Mouse (Mus musculus) right cerebral cortex, adult 2 months (tissue): Measurements from ENCODE around the gene Slc9a1.

Experiments used
- DNase-seq, 2 experiments: peaks; one replicate each; pipeline ENCODE4 v3.0.0; 2021 to 2022; ENCODE audit warnings: low spot score in 2 of 2

Slc9a1 gene

DNA sequence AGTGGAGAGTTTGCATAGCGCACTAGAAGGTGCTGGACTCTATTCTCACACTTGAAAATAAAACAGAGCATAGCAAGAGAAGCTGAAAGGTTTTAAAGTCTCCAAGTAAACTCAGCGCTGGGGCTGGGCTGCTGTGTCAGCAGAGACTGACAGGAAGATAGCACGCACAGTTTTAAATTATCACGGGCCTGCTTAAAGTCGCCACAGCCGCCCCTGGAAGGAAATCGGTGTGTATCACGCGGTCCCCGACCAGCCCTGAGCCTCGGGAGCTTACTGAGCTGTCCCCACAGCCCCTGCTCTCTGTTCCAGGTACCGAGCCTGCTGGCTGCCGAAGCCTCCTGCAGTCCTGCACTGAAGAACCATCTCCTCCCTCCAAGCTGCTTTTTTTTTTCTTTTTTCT is 32.5 kb downstream of the Slc9a1 start:
- DNase-seq, result peak in 1 of 2 experiments; percentile 13

DNA sequence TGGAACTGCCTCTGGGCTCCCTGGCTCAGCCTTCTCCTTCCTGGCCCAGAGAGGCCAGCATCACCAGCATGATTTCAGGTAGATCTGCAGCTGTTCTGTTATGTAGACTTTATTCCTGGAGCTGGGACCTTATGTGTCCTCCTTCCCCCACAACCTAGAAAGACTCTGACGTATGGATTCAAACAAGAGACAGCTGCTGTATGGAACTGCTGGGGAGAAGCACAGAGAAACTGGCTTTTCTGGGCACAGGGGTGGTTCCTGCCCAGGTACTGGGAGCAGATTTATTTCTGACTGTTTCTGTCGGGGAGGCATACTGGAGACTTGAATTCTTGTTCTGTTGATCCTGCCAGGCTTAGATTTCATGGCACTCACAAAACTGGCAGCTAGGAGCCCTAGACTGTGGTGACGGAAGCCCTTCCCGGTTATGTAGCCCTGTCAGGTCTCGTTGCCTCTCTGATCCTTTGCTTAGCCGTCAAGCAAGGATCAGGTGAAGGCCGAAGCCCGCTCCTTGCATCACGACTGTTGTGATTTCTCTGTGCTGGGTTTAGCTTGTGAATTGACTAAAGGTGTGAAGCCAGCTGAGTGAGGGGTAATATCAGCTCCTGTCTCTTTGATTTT is 34.2 kb downstream of the Slc9a1 start:
- peak in 1 of 2 experiments; percentile 15 for DNase-seq

DNA sequence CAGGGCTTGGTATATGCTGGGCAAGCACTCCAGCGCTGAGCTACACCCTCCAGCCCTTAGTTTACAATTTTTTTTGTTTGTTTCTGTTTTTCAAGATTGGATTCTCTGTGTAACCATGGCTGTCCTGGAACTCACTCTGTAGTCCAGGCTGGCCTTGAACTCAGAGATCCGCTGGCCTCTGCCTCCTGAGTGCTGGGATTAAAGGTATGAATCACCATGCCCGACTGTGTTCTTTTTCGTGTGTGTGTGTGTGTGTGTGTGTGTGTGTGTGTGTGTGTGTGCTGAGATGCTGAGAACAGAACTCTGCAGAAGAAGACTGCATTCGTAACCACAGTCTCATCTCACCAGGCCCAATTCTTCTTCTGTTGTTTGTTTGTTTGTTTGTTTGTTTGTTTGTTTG is 34.8 kb downstream of the Slc9a1 start:
- DNase-seq, result no peak

DNA sequence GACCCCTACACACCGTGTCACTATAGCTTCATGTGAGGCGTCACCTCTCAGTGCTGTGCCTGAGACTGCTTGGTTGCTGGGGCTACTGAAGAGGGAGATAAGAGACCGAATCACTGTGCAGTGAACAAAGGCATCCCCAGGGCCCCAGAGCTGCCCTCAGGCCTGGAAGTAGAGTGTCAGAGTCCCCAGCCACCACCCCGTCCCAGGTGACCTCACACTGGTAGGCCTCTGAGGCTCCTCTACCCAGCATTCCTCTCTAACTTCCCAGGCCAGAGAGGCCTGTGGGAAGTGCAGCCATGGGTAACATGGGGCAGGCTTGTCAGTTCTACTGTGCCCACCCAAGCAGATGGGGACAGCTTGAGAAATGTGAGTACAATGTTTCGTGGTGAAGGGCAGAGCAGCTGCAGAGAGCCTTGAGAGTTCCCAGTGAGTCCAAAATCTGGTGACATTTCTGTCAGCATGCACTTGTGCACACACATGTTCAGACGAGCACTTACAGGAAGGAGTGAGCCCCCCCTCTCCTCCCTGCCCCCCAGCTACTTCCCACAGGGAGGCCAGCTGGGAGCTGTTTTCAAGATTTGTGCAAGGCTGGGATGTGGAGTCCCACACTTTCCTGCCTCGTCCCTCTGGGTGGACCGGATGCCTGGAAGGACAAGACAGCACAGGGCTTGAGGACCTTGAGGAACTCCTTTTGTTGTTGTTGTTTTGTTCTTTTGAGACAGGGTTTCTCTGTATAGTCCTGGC is 37.0 kb downstream of the Slc9a1 start:
- DNase-seq, result no peak

DNA sequence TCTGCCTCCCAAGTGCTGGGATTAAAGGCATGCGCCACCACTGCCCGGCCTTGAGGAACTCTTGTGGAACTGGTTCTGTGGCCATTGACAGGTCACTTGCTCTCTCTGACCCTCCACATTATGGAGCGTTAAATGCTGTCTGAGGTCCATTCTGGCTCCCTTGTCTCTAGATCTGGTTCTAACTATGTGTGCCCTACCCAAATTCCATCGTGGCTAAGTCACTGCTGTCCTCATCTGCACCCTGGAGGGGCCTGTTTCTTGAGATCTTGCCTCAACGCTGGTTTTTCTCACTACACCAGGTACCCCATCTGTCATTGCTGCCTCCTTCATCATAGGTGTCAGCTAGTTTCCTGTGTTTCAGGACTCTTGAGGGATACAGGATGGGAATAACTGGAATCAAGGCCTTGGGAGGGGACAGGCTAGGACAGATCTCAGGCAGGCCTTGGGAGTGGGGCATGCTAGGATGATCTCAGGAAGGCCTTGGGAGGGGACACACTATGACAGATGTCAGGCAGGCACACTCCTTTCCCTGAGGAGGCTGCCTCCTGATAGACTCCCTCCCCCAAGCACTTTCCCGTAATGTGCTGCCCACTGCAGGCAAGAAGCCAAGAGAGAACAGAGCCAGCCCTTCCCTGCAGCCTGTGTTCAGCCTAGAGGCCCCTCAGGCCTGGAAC is 37.7 kb downstream of the Slc9a1 start:
- DNase-seq, result peak in 1 of 2 experiments; percentile 45

DNA sequence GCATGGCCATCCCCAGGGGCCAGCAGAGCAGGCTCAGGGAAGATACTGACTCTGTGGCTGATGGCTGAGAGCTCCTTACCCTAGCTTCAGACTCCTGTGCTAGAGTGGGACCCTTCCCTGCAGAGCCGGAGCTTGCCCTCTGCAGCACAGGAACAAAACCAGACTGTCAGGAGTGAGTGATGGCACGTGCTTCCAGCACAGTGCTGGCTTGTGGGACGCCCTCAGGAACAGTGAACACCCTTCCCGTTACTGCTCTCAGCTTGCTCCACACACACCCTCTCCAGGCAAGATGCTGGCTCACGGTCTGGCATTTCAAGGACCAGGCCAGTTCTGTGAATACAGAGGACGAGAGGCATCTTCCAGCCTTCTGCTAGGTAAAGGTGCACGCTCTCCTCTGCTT is 38.5 kb downstream of the Slc9a1 start:
- no peak for DNase-seq

DNA sequence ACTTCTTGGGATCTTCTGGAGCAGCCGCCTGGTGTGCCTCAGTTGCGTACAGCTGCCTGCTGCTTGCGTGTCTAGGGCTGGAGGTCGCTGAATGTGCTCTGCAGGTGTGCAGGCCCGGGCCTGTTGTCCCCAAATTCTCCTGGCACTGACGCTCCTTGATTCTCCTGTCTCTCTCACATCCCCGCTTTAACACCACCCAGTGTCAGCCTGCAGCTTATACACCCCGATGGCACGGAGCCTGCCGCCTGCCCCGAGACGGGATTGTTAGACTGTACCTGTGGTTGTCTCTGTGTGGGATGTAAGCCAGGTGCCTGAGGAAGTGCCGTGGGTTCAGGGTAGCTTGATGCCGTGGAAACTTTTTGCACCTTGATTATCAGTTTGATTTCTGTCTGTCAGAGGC is 41.5 kb downstream of the Slc9a1 start:
- DNase-seq, result no peak

DNA sequence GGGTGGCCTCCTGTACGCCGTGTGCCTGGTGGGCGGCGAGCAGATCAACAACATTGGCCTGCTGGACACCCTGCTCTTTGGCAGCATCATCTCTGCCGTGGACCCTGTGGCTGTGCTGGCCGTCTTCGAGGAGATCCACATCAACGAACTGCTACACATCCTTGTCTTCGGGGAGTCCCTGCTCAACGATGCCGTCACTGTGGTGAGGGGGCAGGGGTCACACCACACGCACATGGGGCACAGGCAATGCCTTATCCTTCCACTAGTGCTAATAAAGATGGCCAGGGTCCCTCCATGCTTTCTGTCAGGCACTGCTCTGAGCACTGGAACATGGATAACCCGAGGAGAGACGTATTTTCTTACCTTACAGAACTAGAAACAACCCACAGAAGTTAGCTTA is 42.6 kb downstream of the Slc9a1 start:
- no peak for DNase-seq

DNA sequence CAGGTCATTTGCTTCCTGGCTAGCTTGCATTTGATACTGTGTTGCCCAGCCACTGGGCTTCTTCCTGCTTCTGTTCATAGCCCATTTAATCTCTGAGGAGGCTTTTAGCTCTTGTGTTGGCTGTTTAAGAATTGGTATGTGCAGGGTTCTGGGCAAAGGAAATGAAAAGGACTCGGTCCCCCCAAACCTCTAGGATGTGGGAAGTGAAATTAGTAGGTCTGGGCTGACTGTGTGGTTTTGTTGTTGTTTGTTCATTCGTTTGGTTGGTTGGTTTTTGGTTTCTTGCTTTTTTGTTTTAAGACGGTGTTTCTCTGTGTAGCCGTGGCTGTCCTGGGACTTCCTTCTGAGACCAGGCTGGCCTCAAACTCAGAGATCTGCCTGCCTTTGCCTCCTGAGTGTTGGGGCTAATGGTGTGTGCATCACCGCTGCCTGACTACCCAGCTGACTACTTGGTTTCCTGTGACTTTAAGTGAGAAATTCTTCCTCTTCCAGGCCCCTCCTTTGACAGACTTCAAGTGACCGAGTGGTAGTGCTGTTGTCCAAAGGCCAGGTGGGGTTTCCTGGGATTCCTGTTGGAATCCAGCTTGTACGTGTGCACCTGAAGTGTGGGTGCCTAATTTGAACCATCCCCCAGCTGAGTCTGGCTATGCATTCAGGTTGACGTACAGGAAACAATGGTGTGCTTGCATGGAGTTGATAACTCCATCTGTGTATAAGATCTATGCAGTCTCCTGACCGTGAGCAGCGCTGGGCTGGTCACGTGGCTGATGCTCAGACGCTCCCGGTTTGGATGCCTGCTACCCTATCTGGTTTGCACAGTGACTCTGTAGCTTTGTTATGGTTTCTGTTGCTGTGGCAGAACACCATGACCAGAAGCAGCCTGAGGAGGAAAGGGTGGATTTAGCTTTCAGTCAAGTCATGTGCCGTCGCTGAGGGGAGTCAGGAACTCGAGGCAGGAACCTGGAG is 43.4 kb downstream of the Slc9a1 start:
- no peak for DNase-seq

DNA sequence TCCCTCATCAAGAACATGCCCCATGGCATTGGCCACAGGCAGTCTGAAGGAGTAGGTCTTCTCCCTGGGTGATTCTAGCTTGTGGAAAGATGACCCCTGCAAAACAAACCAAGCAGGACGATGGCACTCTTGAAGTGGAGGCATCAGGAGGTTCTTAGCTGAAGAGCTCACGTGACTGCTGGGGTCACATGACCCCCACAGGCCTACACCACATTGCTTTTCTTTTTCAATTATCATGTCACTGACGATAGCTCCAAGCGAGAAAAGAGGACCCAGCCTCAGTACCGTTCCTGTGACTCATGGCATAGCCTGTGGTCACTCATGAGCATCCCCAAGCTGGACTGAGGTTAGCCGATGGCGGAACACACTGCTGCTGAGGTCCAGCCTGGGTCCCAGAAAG is 44.1 kb downstream of the Slc9a1 start:
- DNase-seq, result no peak

DNA sequence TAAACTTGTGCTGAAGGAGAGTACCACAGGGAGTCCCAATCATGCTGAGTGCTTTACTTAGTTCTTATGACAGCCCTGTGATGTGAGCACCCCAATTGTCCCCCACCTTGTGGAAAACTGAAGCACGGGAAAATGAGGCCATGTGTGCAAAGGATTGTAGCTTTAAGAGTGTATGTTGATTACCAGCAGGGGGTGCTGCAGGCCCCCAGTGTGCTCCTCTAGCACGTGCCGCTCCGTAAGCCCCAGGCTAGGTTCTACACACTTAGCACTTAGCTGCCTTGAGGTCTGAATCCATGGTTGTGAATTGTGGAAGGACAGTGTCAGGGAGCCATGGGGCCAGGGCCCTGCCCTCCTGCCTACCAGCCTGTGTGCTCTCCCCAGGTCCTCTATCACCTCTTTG is 45.4 kb downstream of the Slc9a1 start:
- no peak for DNase-seq

DNA sequence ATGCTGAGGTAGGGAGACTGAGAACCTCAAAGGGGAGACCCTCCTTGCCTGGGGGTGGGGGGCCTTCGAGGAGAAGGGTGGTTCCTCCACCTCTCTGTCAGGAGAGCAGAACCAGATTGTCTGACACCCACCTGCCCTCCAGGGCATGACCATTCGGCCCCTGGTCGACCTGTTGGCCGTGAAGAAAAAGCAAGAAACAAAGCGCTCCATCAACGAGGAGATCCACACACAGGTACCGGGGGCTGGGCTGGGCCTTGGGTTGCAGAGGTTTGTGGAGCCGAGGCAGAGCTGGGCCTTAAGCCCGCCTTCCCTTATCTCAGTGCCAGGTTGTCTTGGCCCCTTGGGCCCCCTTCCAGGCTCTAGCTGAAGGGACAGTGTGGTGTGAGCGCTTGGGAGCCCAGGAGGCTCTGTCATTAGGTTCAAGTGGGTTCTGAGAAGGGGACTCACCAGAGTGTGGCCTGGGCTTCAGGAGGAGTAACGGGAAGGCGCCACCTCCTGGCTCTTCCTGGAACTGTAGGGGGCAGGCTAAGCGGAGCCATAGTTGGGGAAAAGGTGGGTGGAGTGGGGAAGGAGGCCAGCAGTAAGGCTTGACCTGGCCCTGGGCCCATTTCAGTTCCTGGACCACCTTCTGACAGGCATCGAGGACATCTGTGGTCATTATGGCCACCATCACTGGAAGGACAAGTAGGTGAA is 50.0 kb downstream of the Slc9a1 start:
- peak; percentile 45 to 60 for DNase-seq

DNA sequence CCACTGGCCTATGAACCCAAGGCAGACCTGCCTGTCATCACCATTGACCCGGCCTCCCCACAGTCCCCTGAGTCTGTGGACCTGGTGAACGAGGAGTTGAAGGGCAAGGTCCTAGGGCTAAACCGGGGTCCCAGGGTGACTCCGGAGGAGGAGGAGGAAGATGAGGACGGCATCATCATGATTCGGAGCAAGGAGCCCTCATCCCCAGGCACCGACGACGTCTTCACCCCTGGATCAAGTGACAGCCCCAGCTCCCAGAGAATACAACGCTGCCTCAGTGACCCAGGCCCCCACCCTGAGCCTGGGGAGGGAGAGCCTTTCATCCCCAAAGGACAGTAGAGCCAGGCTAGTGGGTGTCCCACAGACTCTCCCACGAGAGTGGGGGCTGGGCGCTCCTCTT is 52.5 kb downstream of the Slc9a1 start:
- DNase-seq, result no peak

DNA sequence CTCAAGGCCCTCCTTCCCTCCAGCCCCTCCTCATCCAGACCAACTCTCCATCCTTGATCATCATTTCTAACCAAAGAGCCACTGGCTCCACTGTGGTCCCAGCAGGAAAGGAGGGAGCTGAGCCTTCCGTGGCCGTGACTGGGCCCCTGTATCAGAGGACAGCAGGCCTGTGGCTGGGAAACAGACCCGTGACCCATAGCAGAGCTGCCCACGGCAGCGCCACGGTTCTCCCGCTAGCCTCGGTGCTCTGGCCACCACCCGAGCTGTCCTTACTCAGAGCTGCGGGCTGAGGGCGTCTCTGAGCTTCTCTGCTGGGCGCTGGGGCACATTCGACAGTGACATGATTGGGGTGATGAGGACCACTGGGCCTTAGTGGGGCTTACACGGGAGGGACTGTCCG is 53.1 kb downstream of the Slc9a1 start:
- no peak for DNase-seq

DNA sequence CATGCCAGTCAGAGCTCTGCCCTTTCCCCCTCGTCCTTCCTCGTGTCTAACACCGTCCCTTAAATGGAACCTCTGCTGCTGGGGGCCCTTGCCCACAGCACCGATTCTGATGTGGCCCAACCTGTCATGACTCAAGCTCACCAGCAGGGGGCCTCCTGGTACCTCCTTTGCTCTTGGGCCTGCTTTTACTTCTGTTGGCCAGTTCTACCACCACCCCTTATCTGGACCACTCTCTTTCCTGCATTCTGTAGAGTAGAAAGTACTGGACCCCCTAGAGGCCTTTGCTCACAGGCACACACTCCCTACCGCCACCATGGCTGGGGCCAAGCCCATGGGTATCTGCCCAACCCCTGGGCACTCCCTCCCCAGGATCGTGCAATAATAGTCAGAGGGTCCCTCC is 53.6 kb downstream of the Slc9a1 start:
- peak; percentile 45 to 60 for DNase-seq

DNA sequence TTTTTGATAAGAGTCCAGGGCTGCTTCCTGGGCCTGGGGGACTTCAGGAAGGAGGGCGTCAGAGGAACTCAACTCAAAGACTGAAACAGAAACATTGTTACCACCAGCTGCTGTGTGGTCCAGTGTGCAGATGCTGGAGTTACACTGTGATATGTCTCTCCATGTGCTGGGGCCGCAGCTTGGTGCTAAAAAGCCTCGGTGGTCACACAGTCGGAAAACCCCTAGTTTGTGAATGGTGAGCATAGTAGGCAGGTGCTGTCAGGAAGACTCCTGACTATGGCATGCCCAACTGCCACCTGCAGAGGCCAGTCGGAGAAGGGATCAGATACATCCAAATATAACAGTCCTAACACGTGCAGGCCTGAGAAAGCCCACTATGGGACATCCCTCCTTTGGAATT is 54.2 kb downstream of the Slc9a1 start:
- no peak for DNase-seq

DNA sequence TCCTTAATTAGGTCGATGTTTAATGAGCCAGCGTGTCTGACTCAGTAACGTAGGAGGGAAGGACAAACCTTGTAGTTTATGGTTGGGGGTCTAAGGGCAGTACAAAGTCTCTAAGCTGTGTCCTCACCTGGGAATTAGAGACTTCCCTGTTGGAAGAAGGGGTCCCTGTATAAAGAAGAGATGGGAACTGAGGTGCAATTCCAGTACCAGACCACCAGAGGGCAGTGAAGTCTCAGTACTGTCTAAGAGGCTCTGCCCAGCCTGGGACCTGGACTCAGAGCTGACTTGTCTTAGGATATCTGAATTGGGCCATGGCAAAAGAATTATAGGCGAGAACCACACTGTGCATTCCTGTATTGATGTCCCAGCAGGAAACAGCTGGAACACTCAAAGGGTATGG is 54.6 kb downstream of the Slc9a1 start:
- peak; percentile 70 to 72 for DNase-seq

DNA sequence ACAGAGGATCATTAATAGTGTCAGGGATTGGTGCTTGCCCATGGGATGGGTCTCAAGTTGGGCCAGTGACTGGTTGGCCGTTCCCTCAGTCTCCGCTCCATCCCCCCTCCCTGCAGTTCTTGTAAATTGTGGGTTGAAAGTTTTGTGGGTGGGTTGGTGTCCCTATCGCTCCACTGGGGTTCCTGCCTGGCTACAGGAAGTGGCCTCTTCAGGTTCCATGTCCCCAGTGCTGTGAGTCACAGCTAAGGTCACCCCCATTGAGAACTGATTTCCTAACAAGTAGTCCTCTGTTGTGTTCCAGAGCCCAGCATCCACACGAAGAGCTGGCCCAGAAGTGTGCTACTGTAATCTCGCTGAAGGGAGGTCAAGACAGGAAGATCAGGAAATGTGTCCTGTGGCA is 56.6 kb downstream of the Slc9a1 start:
- no peak for DNase-seq

DNA sequence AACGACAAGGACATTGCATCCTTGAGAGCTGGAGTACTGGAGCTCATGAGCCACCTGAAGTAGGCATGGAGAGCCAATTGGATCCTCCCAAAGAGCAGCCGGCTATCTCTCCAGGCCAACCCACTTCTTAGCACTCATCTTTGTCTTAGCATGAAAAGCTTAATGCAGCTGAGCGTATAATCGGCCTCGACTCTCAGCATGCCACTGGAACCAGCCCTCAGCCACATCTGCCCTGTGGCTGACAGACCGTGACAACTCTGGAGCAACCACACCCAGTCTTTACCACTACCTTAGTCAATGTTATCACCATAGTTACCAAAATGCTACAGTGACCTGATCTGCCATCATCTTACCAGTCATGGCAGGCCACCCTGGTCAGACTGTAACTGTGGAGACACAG is 62.0 kb downstream of the Slc9a1 start:
- DNase-seq, result no peak

DNA sequence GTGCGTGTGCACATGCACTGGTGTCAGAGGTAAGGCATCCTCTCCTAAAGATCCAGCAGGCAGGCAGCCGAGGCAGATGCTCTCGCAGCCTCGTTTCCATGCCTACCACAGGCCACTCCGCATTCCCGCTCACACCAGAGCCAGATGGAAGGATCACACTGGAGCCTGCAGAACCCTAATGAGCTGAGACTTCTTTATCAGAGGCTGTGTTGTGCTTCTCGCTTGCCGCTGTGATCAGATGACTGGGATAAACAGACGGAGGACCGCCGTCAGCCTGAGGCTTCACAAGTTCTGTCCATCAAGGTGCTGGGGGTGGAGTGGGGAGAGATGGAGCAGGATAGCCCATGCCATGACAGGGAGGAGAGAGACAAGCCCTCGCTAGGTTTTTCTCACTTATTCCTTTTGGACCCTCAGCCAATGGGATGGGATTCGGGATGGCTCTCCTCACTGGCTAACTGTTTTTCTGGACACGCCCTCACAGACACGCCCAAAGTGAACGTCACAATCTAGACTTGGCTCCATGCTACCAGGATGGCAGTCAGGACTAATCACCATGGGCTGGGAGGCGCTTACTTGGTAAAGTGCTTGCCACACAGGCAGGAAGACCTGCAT is 63.2 kb downstream of the Slc9a1 start:
- DNase-seq, result peak; percentile 64 to 65

DNA sequence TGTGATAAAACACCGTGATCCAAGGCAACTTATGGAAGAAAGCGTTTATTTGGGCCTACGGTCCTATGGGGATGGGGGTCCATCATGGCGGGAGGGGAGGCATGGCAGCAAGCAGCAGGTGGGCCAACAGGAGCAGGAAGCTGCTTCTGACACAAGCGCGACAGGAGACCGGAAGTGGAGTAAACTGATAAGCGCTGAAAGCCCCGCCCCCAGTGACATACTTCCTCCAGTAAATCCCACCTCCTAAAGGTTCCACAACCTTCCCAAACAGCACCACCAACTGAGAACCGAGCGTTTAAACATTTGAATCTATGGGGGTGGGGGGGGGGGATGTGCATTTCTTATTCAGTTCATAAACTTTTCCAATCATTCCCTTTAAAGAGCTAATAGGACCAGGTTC is 66.4 kb downstream of the Slc9a1 start:
- no peak for DNase-seq
